Mouse (Mus musculus) spleen, adult 2 months (tissue): ENCODE measurements around the gene Ppdpf. TPM values are rescaled to one million over a fixed set of nuclear protein-coding genes. Genes with fewer than 3 reads are reported as not detected.

Source experiments
- DNase-seq, 2 experiments: peaks; one replicate each; pipeline versions ENCODE4 v3.0.0 to v3.0.0-alpha.2; 2012 to 2021; ENCODE audit warnings: low spot score in 2 of 2, low read depth in 1 of 2
- H3K27ac ChIP-seq: fragments of 200-500 bp; 2 replicates; pipeline ENCODE4 v1.5.1; 2012; ENCODE audit warnings: low read length, inconsistent platforms; ENCODE audit not compliant: insufficient read depth
- H3K27me3 ChIP-seq: fragments of 200-500 bp; 2 replicates; pipeline ENCODE4 v1.6.1; 2012; ENCODE audit warnings: mild to moderate bottlenecking, moderate library complexity, low read length, inconsistent platforms; ENCODE audit not compliant: control insufficient read depth, insufficient read depth
- H3K36me3 ChIP-seq: fragments of 200-500 bp; 2 replicates; pipeline ENCODE4 v1.6.1; 2012; ENCODE audit warnings: mild to moderate bottlenecking, low read length, inconsistent platforms; ENCODE audit not compliant: control insufficient read depth, insufficient read depth
- H3K4me1 ChIP-seq: fragments of 200-500 bp; 2 replicates; pipeline ENCODE4 v1.6.1; 2011; ENCODE audit warnings: inconsistent platforms; ENCODE audit not compliant: control insufficient read depth, insufficient read depth, insufficient read length
- H3K4me3 ChIP-seq: fragments of 200-500 bp; 2 replicates; pipeline ENCODE4 v1.5.1; 2011; ENCODE audit warnings: mild to moderate bottlenecking, inconsistent platforms; ENCODE audit not compliant: insufficient read depth, insufficient read length; ENCODE audit errors: extremely low read depth
- CTCF ChIP-seq: fragments of 200-500 bp; IDR thresholded peaks from 2 replicates; pipeline ENCODE4 v1.5.1; 2011; ENCODE audit warnings: mild to moderate bottlenecking, inconsistent platforms; ENCODE audit not compliant: insufficient read depth, insufficient read length, insufficient replicate concordance; ENCODE audit errors: extremely low read depth
- POLR2A ChIP-seq: fragments of 200-500 bp; IDR thresholded peaks from 2 replicates; pipeline ENCODE4 v1.6.1; 2011; ENCODE audit warnings: low read depth, low read length, inconsistent platforms
- WGBS: fragments of 180-500 bp; shearing (Covaris S2); methylation state at CpG from one replicate; pipeline ENCODE4 v1.1.7; 2018; 5-methylcytosine and 5-hydroxymethylcytosine counted together
- polyA plus RNA-seq: library from polyadenylated mRNA; depleted of rRNA; stranded (reverse); fragments of >200 nt; gene quantifications from 2 replicates; pipeline ENCODE4 v1.2.3, GENCODE M21; 2012; rRNA removed

The Ppdpf gene
- polyA plus RNA-seq: 135 and 192 TPM in 2 replicates

DNA sequence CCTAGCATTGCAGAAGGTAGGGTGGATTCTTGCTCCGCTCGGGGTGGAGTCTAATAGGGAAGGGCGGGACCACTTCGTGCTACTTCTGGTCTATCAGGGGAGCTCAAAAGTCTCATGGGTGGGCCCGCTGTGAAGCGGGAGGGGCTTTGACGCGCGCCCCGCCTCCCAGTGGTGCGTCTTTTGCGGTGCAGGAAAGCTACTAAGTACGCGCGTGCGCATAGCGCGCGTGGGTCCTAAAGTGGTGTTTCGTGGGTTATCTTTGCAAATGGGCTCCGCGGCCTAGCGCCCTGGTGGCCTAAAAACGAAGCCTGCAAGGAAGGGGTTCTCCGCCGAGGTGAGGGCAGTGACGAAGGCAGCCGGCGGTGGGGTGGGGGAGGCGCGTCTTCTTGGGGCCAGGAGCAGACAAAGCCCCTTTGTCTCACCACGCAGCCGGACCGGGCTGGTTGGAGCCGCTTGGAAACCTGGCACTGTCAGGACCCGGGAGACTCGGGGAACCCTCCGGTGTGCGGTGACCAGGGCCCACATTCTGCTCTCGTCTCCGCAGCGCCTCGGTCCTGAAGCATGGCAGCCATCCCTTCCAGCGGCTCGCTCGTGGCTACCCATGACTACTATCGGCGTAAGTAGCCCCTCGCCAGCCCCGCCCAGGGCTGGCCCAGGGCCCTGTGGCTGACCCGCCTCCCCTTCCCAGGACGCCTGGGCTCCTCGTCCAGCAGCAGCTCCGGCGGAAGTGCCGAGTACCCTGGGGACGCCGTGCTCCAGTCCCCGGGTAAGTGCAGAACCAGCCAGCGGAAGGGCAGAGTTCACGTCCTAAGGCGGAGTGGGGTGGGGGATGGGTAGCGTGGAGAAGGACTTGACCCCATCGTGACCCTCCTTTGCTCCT lies at the start of gene Ppdpf:
Gene Ppdpf, plus strand, starts transcription at position 127 of the 880 bp plus-strand sequence.
- TF ChIP-seq POLR2A (peak; percentile 38), CTCF (0 out of 2 replicates have a peak, but pooled peaks have one; percentile 1)
- peak within 1 kb of the TSS; percentile 95 for H3K4me3 ChIP-seq
- H3K4me1 ChIP-seq: peaks cover 12% of the 10 kb centered on the region; the same call in 1 of the 2 replicates
- H3K27ac ChIP-seq: peak within 1 kb of the TSS; percentile 98
- no peaks in the 10 kb centered on the region for H3K36me3 ChIP-seq
- WGBS: under 1% methylated on average over 62 of the region's 64 CpGs
- peak; percentile 94 to 95 for DNase-seq
- no peaks in the 10 kb centered on the region for H3K27me3 ChIP-seq

GRCm38 (mm10) chr2:181139641-181140193 lies 47.3 kb upstream of the Ppdpf start:
- 88% methylated on average over 5 of the region's 5 CpGs for WGBS
- no peak for DNase-seq
- peaks cover 5% of the 10 kb centered on the region for H3K27me3 ChIP-seq
- no peak for TF ChIP-seq CTCF
- TF ChIP-seq POLR2A: no peak
- no peaks in the 10 kb centered on the region for H3K4me1 ChIP-seq
- H3K4me3 ChIP-seq: no peak overlapping the region
- no peaks in the 10 kb centered on the region for H3K36me3 ChIP-seq
- H3K27ac ChIP-seq: no peak overlapping the region

- H3K4me1 ChIP-seq: no peaks in the 10 kb centered on the region
- DNase-seq: no peak
- H3K27ac ChIP-seq: no peak overlapping the region
- H3K27me3 ChIP-seq: no peaks in the 10 kb centered on the region
- TF ChIP-seq CTCF (no peak), POLR2A (no peak)
- no peaks in the 10 kb centered on the region for H3K36me3 ChIP-seq
- WGBS: 59% methylated on average over 8 of the region's 8 CpGs
- H3K4me3 ChIP-seq: no peak overlapping the region
These were observed 44.3 kb upstream of the Ppdpf start for GRCm38 (mm10) chr2:181142703-181143135.

DNA sequence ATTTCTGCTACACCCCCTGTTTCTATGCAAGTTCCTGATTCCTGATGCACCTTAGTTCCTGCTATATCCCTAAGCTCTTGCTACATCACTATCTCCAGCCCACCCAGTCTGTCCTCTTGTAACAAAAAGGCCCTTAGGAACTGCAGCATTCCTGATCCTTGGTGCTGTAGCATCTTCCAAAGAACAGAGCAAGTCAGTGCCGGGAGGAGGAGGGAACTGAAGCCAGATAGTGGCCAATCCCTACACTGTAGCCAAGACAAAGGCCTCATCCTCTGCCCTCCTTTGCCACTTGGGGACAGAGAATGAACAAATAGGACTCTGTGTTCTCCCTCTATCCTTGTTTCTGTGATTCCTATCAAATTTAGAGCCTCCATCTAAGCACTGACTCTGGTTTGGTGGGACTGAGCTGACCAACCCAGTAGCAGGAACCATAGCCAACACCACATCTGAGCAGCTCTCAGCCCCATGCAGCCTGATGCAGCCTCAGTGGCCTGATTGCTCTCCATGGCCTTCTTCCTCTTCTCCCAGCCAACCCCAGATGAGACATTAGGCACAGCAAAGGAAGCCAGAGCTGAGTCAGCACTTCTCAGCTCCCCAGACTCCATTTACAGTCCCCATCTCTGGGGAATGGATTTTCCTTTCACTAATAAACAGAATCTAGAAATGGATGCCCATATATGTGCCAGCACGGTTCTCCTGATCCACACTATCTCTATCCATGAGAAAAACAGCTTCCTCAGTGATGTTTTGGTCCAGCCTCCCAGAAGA lies 43.4 kb upstream of the Ppdpf start:
- Histone ChIP-seq H3K27ac (no peak overlapping the region), H3K4me1 (peaks cover 2% of the 10 kb centered on the region; the same call in 1 of the 2 replicates), H3K36me3 (no peaks in the 10 kb centered on the region), H3K27me3 (no peaks in the 10 kb centered on the region), H3K4me3 (no peak overlapping the region)
- DNase-seq: no peak
- 61% methylated on average over 2 of the region's 2 CpGs for WGBS
- TF ChIP-seq POLR2A (no peak), CTCF (no peak)

GRCm38 (mm10) chr2:181144675-181145074 lies 42.4 kb upstream of the Ppdpf start:
- no peak for DNase-seq
- Histone ChIP-seq H3K4me1 (peaks cover 2% of the 10 kb centered on the region; the same call in 1 of the 2 replicates), H3K4me3 (no peak overlapping the region), H3K27ac (no peak overlapping the region), H3K36me3 (no peaks in the 10 kb centered on the region), H3K27me3 (no peaks in the 10 kb centered on the region)
- WGBS: 78% methylated on average over 2 of the region's 2 CpGs
- TF ChIP-seq POLR2A (no peak), CTCF (no peak)

GRCm38 (mm10) chr2:181146976-181147545 lies 40.0 kb upstream of the Ppdpf start:
- WGBS: 46% methylated on average over 4 of the region's 4 CpGs
- Histone ChIP-seq H3K4me3 (no peak overlapping the region), H3K27me3 (no peaks in the 10 kb centered on the region), H3K27ac (no peak overlapping the region), H3K36me3 (no peaks in the 10 kb centered on the region), H3K4me1 (peaks cover 2% of the 10 kb centered on the region; the same call in 1 of the 2 replicates)
- no peak for DNase-seq
- TF ChIP-seq CTCF (no peak), POLR2A (no peak)
